Mouse (Mus musculus) adrenal gland, adult 10 weeks (tissue): ENCODE data around the gene Filip1. TPM values are rescaled to one million over a fixed set of nuclear protein-coding genes. Genes with fewer than 3 reads are reported as not detected.

Experiments used
- polyA plus RNA-seq: library from polyadenylated mRNA; stranded (reverse); fragments of 350-450 nt; fragmentation: Illumina TruSeq; extraction: RNeasy Lipid Tissue Mini Kit (QIAGEN cat#74804); gene quantifications from one replicate; pipeline ENCODE4 v1.2.3, GENCODE M21; 2014; ENCODE audit warnings: low read depth, low replicate concordance

Filip1 gene
- polyA plus RNA-seq, result 30.0 TPM

DNA sequence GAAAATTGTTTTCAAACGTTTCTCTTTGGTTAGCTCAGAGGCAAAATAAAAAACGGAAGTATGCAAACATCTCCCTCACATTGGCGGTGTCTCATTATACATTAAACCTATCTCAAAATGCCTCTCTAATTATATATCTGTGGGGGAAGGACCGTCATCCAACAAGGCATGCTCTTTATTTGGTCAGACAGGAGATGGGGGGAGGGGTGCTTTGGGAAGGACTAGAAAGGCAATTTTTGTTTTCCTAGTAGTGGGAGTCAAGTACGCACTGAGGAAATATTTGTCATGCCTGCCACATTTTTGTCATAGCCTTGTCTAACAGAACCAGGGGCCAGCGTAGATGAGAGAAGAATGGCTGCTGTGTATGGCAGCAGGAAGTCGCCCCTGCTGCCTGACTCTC is at the start of gene Filip1:
Filip1 (minus strand) TSS at position 101 of the 400 bp plus-strand sequence.

DNA sequence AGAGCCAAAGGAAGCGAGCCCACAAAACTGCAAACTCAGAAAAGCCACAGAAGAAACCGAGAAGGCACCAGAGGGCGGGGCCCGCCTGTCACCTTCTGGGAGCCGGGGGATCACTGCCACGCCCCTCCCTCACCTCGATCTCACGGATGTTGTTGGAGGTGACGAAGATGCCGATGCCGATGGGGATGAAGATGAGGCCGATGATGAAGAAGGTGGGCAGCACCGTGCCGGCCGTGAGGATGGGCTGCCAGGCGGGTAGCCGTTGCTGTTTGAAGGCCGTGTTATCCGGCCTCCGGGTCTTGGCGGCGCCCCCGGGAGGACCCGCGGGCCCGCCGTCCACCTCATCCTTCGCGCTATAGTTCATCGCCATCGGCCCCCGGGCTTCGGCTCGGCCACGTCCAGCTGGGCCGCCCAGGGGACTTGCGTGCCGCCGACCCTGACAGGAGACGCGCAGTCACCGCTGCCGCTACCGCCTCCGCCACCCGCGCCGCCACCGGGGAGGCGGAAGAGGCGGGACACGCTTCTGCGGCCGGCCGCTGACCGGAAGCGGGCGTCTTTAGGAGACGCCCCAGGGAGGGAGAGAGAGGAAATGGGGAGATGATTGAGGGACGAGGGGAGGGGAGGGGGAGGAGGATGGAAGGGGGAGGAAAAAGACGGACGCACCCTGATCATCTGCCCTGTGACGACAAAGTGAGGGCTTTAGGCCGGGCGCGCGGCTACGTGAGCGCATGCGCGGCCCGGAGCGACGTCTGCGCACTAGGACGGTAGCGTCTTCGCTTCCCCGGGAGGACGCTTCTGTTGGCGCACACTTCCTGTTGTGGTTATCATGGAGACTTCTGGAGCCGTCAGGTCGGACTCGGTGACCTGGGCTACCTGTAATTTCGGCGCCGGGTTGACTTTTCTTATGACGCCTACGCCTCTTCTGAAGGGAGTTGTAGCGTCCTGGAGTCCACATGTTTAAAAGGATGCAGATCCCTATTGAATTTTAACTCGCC is 219.5 kb downstream of the Filip1 start, which contains the start of gene Tmem30a:
Tmem30a (minus strand) TSS at position 667 of the 995 bp plus-strand sequence.

Other genes with a start within 250 kb of the Filip1 start
- 791 TPM for gene Tmem30a, start 219.3 kb downstream of the Filip1 start, polyA plus RNA-seq
- 253 TPM for gene Senp6, start 54.1 kb upstream of the Filip1 start, polyA plus RNA-seq
- gene Myo6, start 152.2 kb upstream of the Filip1 start, polyA plus RNA-seq, result 47.5 TPM